Mouse (Mus musculus) spleen, adult 12 weeks (tissue): Measurements from ENCODE around the gene Gm33543.

Source experiments
- DNase-seq: peaks from one replicate; pipeline ENCODE4 v3.0.0; 2022; ENCODE audit warnings: low spot score

Gm33543 gene

DNA sequence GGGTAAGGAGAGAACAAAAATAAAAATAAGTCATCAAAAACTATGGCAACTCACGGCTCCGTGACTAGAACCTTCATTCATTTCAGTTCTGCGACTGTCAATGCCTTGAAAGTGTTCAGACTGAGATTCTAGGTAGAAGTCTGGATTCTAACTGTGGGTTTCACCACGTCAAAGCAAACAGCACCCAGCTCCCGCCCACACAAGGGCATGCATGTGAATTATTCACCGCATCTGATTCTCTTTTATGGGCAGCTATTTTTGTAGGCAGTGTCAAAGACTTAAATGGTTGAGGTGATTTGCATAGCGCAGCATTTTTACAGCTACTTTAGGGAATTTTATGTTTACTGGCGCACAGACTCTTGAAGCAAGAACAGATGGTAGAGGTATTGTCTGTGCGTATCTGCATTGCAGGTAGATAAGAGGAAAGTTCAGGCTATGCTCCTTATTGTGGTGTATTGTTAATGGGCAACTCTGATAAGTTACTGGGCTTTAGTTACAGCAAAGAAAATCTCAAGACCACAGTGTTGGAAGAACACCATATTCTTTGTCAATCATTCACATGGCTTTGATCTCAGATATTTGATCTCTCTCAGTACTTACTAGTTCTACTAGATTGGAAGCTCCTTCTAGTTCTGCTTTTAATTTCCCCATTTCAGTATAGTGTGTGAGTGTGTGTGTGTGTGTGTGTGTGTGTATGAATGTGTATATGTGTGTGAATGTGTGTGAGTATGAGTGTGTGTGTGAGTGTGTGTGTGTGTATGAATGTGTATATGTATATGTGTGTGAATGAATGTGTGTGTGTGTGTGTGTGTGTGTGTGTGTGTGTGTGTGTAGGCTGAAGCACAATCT, at the start of gene Gm33543:
TSS of gene Gm33543 (minus strand) at position 142 of the 849 bp plus-strand sequence.
- no peak for DNase-seq

GRCm38 (mm10) chr10:95892132-95892531, 49.4 kb upstream of the Gm33543 start:
- DNase-seq: no peak

DNA sequence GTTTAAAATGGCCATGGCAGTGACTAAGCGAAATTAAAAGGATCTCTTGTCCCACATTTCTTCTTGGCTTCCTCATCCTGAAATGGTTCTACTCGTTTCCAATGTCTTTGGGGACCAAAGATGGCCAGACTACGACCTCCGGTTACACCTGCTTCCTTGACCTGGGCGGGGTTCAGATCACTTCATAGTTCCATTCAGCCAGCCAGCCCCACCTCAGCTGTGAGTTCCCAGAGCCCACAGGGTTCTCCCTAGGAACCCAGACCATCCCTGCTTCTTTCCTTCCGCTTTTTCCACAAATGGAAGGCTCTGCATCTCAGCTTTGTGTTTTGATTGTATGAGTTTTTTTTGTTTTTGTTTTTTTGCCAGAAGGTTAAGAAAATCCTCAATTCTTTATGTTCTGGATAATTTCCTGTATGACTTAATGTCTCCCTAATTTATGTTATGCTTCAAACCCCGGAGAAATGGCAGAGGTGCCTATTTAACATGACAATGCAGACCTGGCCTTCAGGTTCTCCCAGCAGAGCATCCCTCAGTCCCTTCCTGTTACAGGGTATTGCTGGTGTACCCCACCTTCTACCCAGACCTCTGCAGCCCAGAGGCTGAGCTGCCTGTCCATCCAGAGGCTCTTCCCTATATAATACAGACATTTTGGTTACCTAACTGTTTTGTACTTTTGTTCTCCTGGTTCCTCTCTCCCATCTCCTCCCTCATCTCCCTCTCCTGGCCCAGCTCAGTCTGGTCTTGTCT, 48.7 kb upstream of the Gm33543 start:
- no peak for DNase-seq

DNA sequence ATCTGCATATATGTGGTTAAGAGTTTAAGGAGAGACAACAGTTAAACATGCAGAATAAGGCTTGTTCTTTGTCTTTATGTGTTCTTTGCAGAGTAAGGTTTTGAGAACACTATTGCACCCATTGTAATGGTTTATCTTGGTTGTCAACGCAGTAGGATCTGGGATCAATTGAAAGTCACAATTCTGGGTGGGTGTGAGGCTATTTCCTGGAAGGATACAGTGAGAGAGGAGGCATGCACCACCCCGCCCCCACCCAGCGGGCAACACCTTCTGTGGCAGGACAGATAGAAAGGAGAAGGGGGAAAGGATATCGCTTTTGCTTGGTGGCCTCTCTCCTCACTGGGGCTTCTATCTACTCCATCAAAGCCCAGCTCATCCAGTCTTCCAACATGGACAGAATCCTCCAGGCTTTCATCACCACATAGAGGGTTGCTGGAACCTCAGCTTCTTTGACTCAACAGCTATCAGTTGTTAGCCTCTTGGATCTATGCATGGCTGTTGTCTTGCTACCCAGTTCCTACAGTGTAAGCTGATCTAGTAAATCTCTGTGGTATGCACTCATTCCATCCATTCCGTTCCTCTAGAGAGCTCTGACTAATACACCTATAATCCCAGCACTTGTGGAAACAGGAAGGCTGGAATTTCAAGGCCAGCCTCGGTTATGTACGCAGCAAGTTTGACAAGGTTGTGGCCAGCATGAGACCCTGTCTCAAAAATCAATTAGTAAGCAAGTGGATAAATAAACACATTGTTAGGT, 41.2 kb upstream of the Gm33543 start:
- DNase-seq: no peak

GRCm38 (mm10) chr10:95882036-95882435, 39.3 kb upstream of the Gm33543 start:
- no peak for DNase-seq

DNA sequence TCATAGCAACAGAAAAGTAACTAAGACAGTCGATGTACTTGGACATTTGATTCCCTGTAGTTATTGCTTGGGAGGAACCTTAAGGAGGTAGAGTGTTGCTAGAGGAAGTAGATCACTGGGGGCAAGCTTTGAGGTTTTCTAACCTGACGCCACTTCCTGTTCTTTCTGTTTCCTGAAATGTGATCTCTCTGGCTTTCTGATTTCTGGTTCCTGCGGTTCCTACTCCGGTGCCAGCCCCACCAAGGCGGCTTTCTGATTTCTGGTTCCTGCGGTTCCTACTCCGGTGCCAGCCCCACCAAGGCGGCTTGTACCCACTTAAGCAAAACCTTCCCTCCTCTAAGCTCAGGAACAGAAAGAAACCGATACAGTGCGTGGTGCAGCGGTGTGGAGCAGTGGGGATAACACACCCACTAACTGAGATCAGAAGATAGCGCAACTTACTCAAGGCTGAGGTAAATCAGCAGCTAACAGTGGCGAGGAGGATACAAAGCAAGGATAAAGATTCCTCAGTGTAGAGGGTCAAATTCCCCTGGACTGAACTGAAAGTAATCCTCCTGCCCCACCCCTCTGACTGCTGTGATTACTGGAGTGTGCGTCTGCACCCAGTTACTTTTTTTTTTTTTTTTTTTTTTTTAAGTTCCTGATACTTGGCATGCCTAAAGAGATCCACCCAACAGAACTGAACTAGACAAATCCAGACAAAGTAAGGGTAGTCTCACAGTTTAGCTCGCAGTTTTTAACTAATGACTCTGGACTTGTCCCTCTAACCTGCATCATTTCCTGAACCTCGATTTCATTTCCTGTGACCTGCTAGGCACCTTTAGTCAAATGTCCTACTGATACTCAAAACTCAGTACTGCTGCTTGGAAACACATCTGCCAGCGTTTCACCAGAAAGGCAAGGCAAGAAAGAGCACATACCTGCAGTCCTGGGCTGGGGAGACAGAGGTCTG, 37.5 kb upstream of the Gm33543 start:
- DNase-seq: no peak

GRCm38 (mm10) chr10:95870782-95871181, 28.1 kb upstream of the Gm33543 start:
- DNase-seq: no peak

DNA sequence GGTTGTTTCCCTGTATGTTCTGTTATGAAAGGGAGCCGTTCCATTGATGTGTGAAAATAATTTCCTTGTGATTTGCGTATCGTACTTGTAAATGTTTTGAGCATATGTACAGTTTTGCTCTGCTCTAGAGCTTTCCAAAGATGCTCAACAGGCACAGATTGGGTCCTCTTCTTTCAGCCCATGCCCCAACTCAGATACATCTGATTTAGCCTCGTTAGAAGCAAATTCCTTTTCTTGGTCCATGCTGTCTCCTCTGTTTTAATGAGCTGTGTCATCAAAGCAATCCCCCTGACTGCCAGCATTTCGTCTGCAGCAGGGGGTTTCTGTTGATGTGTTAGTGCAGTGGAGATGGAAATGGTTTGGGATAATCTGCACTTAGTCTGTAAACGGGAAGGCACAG, 25.6 kb upstream of the Gm33543 start:
- DNase-seq: no peak

DNA sequence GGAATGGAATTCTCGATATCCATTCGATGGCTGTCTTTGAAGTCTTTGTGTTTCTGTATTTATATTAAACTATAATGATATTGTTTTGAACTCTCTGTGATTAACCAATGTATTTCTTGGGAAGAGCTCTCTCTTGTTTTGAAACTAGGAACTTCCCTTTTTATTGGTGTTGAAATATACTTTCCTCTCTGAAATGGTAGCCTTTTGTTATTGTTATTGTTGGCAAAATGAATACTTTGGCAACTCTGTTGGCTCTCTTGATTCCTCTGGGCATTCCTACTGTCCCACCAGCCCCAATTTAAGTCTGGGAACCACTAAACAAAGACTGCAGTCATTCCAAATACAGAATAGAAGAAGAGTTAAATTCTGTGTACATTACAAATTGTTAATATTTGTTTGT, 24.9 kb upstream of the Gm33543 start:
- no peak for DNase-seq

GRCm38 (mm10) chr10:95864349-95865124, 21.8 kb upstream of the Gm33543 start:
- no peak for DNase-seq

GRCm38 (mm10) chr10:95862664-95863063, 19.9 kb upstream of the Gm33543 start:
- DNase-seq: no peak

GRCm38 (mm10) chr10:95858164-95858563, 15.4 kb upstream of the Gm33543 start:
- no peak for DNase-seq

DNA sequence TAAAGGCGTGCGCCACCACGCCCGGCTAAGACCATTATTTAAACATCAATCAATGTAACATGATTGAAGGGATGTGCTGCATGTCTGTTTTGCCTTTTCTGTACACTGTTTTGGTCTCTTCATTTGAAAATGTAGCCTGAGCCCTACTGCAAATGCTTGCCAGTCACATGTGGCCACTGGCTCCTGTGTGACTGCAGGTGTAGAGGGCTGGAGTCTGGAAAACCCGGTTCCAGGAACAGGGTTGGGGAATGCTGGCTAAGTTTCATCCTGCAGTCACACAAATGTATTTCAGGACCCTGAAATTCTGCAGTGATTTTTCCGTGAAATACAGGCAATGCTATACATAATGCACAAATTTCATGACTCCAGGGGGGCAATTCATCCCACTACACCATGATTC, 12.7 kb upstream of the Gm33543 start:
- no peak for DNase-seq

- no peak for DNase-seq
These were observed 7.8 kb upstream of the Gm33543 start for GRCm38 (mm10) chr10:95850504-95850903.

GRCm38 (mm10) chr10:95846739-95847138, 4.0 kb upstream of the Gm33543 start:
- no peak for DNase-seq

DNA sequence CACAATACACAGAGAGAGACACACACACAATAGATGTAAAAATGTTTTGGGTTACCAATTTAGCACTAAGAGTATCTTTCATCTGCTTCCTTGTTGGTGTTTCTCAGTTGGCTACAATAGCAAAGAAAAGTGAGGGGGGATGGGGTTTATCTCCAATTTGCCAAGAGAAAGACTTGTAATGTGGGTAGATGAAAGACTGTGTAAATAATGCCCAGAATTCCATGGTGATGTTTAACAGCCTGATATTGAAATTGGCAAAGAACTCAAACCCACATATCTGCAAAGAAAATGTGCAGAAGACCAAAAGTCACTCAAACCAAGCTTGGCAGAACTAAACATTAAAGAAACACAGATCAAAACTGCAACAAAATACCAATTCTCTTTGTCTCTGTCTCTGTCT, 3.6 kb upstream of the Gm33543 start:
- no peak for DNase-seq

- no peak for DNase-seq
These were observed 1.1 kb upstream of the Gm33543 start for GRCm38 (mm10) chr10:95843878-95844277.

GRCm38 (mm10) chr10:95841241-95841640, 1.5 kb downstream of the Gm33543 start:
- DNase-seq: no peak

DNA sequence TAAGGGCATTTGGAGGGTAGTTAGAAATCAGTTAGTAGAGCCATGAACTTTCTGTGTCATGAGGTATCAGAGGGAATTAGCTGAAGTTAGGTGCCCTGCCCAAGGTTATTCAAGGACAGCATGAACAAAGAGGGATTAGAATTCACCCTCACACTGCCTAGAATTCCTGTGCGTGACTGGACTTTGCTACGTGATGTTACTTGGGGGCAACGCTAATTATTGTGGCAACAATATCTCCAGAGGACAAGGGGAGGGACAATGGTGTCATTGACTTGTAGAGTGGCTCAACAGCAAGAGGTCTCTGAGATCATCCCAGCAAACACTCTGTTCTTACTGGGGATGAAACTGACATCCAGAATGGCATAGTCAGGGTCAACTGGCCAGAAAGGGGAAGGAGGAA, 2.9 kb downstream of the Gm33543 start:
- DNase-seq: no peak

- no peak for DNase-seq
These were observed 3.7 kb downstream of the Gm33543 start for GRCm38 (mm10) chr10:95839036-95839435.
